Mouse (Mus musculus) layer of hippocampus, adult 2 months (tissue): ENCODE measurements at regions not wholly inside any gene's neighbourhood (a gene's known extent, or its start where the extent isn't known, plus 50 kb on each side); places are given as distances from the start of the nearest gene placed in this dataset.

ENCODE experiments used
- DNase-seq, 2 experiments: peaks; one replicate each; pipeline ENCODE4 v3.0.0; 2022; ENCODE audit warnings: low spot score in 2 of 2
- H3K27ac ChIP-seq: fragments of 200-600 bp; 2 replicates; pipeline ENCODE4 v1.8.1; 2022
- H3K4me3 ChIP-seq: fragments of 200-600 bp; 2 replicates; pipeline ENCODE4 v1.8.1; 2022; ENCODE audit warnings: mild to moderate bottlenecking
- CTCF ChIP-seq: fragments of 200-600 bp; conservative IDR thresholded peaks from 2 replicates; pipeline ENCODE4 v1.8.1; 2022; ENCODE audit warnings: antibody characterized with exemption, mild to moderate bottlenecking, moderate library complexity

DNA sequence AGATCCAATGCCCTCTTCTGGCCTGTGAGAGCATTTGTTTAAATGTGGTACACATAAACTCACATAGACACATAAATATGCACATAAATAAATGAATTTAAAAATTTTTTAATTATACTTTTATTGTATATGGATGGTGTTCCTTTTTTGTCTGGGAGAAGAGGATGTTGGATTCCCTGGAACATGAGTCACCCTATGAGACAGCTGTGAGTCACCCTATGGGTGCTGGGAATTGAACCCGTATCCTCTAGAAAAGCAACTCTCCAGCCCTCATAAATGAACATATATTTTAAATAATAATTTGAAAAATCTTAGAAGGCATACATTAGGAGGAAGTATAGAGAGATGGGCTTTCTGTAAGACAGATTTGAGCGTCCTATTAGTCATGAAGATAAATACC lies 76.1 kb upstream of the Dynlt3 start:
- Histone ChIP-seq H3K27ac (no peak overlapping the region), H3K4me3 (no peak overlapping the region)
- no peak for TF ChIP-seq CTCF
- DNase-seq: no peak

DNA sequence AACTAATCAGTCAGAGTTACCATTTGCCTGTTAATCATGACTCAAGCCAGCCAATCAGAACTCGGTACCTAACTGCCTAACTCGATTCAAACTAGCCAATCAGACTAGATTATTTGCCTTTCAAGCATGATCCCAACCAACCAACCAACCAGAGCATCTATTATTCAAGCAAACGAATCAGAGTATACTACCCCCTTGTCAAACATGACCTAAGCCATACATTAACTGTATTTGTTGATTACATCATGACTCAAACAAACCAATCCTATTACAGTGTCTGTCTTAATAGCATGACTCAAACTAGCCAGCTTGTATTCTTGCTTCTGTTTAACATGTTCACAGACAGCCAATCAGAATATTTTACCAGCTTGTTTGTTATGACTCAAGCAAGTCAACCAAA lies 79.7 kb upstream of the Dynlt3 start:
- no peak overlapping the region for H3K27ac ChIP-seq
- no peak for DNase-seq
- no peak for TF ChIP-seq CTCF
- H3K4me3 ChIP-seq: no peak overlapping the region

DNA sequence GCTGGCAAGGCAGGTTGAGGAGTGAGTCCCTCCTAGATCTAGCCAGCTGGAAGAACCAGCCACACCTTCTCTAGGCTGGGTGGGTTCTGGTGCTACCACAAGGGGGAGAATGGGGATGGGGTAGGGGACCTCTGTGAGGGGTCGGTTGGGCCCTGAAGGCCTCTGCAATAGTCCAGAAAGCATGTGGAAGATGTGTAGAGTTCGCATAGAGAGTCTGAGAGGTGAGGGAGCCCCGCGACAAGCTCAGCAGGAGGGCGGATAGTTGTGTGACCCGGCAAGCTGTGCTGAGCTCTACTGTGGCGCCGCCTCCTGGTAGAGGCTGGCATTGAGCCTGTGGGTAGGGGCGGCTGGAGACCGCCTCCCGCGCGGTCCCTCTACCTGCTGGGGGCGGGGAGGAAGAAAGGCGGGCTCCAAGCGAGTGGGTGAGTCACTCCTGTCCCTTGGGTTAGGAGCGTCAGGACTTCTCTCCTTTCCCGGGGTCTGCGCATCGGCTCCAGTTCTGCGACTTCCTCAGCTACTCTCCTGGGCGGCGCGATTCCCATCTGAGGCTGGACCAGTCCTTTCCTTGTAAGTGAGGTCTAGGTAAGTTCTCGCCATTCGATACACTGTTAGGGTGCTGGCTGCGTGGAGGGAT lies 84.6 kb upstream of the Dynlt3 start:
- H3K27ac ChIP-seq: no peak overlapping the region
- peak; percentile 12 to 46 for DNase-seq
- peak overlapping the region; percentile 51 for H3K4me3 ChIP-seq
- TF ChIP-seq CTCF: peak; percentile 81

DNA sequence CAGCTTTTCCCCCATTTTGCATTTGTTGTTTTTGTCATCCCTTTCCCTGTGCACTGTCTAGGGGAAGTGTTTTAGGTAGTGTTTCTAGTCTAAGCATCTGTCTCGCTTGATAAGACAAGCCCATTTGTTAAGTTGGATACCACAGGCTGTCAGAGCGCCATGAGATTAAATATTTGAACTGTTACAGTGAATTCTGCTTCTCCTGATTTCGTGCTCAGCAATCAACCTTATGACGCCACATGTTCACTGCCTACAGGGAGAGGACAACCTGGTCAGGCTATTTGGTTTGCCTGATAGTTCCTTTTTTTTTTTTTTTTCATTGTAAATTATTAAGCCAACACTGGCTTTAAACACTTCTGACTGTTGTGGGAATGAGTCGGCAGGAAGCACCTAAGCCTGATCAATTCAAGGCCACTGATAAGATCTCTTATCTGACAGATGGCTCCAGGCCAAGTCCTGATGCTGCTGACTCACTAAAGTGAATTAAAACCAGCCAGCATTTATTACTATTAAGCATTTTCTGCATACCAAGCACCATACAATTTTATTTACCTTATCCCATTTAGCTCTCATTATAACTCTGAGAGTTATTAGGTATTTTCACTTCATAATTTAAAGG lies 90.3 kb upstream of the Dynlt3 start:
- no peak for TF ChIP-seq CTCF
- no peak overlapping the region for H3K27ac ChIP-seq
- DNase-seq: no peak
- H3K4me3 ChIP-seq: no peak overlapping the region

DNA sequence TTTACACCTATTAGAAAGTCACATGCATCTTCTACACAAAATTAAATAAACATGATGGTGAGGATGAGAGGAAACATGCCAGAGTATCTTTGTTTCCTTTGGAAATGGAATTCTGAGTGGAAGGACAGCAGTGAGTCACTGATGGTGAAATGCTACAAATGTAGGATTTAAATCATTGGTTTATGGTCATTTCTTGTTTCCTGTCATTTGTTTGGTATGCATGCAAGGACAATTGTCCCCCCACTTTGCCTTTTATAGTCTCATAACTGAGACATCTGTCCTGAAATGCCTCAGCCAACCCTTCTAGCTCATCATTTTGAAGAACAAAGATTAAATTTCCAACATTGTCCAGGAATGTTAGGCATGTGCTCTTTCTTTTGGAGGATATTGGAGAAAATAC lies 77.2 kb upstream of the Hypm start:
- H3K4me3 ChIP-seq: no peak overlapping the region
- H3K27ac ChIP-seq: no peak overlapping the region
- TF ChIP-seq CTCF: no peak
- no peak for DNase-seq

DNA sequence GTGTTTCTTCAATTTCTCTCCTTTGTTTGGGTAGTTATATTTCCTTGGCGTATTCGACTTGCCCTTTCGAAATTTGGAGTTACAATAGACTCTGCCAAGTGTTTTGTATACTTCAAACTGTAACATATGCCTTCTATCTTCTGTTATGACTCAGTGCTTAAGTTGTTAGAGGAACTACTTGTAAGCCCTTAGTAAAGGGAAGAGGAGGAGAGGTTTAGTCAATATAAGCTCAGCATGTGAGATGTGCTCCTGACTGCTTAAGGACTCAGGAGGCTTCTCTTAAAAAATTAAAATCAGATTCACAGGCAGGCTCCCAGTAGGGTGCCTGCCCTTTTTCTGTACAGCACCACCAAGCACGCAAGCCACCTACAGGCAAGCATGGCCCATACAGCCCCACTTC lies 69.2 kb upstream of the Hypm start:
- DNase-seq: no peak
- H3K4me3 ChIP-seq: no peak overlapping the region
- H3K27ac ChIP-seq: no peak overlapping the region
- no peak for TF ChIP-seq CTCF

DNA sequence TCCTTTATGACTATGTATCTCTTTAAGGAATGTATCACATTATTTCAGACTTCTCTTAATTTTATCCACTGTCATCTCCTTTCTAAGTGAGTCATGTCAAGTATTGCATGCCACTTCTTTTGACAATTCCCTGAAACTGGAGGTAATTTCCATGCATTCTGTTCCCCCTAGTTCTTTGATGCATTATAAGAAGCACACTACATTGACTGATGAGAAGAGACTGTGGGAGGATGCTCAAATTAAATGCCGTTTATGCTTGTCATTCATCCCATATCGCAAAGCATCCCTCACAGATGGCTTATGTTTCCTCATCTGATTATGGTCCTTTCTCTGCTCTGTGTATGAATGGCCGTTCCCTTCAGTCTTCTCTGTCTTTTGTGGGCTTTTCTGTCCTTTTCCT lies 57.2 kb upstream of the Hypm start:
- Histone ChIP-seq H3K4me3 (no peak overlapping the region), H3K27ac (no peak overlapping the region)
- DNase-seq: peak in 1 of 2 experiments; percentile 3
- no peak for TF ChIP-seq CTCF
